Mouse (Mus musculus) left cerebral cortex, adult 11 months (tissue): ENCODE results near the gene Actr1b.
A peak's percentile ranks its signal among the peaks of the same experiment; 100 is the strongest.
"Not testable (repeated sequence)": the region's sequence is repeated elsewhere in the genome, so short reads cannot be mapped to it uniquely, and the experiment has no call there.

Experiments used
- DNase-seq: peaks from one replicate; pipeline ENCODE4 v3.0.0; 2022; ENCODE audit warnings: low spot score

Actr1b gene

DNA sequence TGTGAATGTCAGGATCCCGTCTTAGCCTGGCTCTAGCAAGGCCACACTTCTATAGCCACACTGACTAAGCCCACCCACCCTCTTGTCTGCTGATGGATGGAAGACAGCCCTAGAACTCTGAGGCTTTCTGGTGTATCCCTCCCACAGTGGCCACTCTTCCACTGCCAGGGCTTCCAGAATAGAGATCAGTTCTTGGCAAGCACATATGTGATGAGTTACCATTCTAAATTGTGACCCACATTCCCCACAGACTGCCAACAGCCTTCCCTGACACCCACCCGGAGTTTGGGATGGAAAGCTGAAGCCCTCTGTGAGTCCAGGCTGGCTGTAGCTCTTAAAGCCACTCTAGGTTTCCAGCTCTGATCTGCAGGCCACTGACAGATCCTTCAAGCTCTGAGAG, 7.1 kb downstream of the Actr1b start:
- no peak for DNase-seq

- no peak for DNase-seq
Measured at GRCm38 (mm10) chr1:36697030-36697429, 17.2 kb downstream of the Actr1b start.

DNA sequence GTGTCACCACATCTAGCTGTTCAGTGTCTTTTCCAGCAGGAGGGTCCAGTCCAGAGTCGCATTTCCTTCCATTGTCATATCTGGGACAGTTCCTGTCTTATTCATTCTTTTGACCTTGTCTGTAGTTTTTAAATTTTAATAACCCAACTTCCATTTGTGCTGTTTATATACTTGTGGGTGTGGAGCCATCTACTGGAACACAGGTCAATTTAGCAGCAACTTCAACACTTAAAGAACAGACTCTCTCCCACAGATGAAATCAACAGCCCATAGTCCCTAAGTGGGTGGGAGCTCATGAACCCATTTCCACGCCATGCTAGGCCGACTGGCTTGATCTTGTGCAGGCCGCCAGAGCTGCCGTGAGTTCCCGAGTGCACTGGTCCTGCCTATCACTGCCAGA, 17.8 kb downstream of the Actr1b start:
- no peak for DNase-seq

DNA sequence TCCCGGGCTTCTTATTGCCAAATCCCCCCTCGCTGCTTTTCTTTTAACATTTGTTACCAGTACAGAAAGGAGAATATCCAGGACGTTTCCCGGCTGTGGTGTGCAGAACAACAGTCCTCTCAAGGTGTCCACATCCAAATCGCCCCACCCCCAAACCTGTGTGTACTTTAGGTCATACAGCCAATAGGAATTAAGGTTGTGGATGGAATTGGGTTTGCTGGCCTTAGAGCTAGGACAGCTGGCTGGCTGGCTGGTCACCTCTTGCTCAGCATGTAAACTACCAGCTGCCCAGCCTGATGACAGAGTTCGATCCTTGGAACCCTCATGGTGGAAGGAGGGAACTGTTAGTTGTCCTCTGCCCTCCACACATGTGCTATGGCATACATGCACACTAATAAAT, 19.4 kb downstream of the Actr1b start:
- DNase-seq: no peak

- peak; percentile 92 for DNase-seq
Measured at GRCm38 (mm10) chr1:36691271-36692155, 22.7 kb downstream of the Actr1b start, which contains the start of gene Cox5b. TSS of gene Cox5b (plus strand) at chr1:36691449.

GRCm38 (mm10) chr1:36690671-36691235, 23.5 kb downstream of the Actr1b start:
- DNase-seq: no peak

- DNase-seq: peak; percentile 52
Measured at GRCm38 (mm10) chr1:36683810-36684467, 30.3 kb downstream of the Actr1b start.

- no peak for DNase-seq
Measured at GRCm38 (mm10) chr1:36682620-36683355, 31.4 kb downstream of the Actr1b start, which contains the start of gene Fam178b. TSS of gene Fam178b (minus strand) at chr1:36683183.

DNA sequence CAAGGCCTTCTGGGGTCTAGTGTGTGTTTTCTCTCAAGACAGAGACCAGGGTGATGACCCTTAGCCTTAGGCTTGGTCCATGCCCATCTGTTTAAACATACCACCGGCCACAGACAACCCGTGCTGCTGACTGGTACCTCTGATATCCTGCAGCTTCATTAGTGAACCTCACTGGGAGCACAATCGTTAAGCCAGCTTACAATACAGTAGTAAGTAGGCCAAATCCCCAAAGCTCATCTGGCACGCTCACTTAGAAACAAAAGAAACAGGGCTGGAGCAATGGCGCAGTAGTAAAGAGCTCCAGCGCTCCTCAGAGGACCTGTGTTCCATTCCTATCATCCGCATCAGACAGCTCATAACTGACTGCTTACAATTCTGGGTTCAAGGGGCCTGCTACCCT, 33.3 kb downstream of the Actr1b start:
- DNase-seq: no peak

GRCm38 (mm10) chr1:36674936-36675335, 39.3 kb downstream of the Actr1b start:
- DNase-seq: no peak

DNA sequence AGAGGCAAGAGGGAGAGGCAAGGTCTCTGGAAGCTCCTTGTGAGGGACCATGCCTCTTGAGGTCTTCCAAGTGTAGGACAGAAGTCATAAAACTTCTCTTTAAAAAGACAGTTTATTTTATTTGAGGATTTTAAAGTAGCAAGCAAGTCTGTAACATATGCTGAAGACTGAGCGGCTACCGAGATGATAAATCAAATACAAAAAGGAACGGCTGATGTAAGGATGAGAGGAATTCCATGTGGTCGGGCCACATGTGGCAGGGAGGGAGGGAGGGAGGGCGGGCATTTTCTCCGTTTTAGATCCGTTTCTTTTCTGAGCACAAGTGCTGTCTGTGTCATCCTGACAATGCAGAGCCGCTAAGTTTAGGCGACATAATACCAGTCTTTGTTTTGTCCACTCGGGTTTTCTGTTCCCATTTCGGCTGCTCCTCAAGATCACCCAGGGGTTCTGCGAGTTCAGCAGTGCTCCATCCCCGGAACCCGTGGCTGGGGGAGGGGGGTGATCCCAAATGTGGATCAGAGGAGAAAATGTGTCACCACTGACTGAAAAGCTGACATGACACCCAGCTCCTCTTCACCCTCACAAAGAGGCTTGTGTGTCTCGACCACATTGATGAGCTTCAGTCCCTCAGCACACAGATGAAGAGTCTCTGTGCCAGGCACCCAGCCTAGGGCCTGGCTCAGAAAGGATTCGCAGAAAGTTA, 41.4 kb downstream of the Actr1b start:
- DNase-seq: no peak

GRCm38 (mm10) chr1:36671260-36671659, 43.0 kb downstream of the Actr1b start:
- DNase-seq: no peak

- DNase-seq: no peak
Measured at GRCm38 (mm10) chr1:36670256-36670655, 44.0 kb downstream of the Actr1b start.

DNA sequence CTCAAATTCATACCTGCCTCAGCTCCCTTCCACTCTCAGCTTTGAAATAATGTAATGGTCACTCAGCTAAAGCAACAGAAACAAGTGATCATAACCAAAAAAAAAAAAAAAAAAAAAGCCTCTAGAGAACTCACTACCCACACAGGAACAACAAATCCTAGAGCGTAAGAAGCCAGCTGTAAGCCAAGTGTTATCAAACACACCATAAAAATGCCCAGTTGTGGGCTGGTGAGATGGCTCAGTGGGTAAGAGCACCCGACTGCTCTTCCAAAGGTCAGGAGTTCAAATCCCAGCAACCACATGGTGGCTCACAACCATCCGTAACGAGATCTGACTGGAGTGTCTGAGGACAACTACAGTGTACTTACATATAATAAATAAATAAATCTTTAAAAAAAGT, 46.2 kb downstream of the Actr1b start:
- not testable (repeated sequence) for DNase-seq

DNA sequence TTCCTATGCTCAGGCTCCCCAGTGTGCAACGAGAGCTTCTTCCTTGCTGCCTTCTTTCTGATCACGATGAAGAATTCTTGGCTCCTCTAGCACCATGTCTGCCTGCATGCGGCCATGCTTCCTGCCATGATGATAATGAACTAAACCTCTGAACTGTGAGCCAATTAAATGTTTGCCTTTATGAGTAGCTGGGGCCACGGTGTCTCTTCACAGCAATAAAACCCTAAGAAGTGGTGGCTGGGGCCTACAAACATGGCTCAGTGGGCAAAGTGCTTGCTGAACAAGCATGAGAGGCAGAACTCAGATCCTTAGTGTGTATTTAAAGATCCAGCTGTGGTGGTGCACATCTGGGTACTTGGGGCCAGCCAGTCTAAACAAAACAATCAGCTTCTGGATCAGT, 48.3 kb downstream of the Actr1b start:
- DNase-seq: no peak

GRCm38 (mm10) chr1:36665165-36665723, 49.0 kb downstream of the Actr1b start:
- no peak for DNase-seq

DNA sequence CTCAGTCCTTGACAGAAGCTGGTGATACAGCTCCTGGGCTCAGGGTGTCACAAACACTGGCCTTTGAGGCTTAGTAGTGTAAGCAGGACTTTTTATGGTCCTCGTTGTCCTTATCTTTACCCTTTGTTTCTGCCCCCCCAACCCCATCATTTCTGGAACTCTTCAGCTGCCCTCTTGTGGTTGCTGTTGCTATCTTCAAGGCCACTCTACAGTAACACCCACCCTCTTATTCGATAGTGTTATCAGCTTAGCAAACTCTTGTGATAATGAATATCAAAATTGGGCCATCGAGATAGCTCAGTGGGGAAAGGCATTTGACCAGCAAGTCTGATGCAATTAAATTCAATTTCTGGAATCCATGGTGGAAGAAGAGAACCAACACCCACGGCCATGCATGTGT, 49.8 kb downstream of the Actr1b start:
- no peak for DNase-seq

GRCm38 (mm10) chr1:36658621-36659399, 55.4 kb downstream of the Actr1b start:
- no peak for DNase-seq

DNA sequence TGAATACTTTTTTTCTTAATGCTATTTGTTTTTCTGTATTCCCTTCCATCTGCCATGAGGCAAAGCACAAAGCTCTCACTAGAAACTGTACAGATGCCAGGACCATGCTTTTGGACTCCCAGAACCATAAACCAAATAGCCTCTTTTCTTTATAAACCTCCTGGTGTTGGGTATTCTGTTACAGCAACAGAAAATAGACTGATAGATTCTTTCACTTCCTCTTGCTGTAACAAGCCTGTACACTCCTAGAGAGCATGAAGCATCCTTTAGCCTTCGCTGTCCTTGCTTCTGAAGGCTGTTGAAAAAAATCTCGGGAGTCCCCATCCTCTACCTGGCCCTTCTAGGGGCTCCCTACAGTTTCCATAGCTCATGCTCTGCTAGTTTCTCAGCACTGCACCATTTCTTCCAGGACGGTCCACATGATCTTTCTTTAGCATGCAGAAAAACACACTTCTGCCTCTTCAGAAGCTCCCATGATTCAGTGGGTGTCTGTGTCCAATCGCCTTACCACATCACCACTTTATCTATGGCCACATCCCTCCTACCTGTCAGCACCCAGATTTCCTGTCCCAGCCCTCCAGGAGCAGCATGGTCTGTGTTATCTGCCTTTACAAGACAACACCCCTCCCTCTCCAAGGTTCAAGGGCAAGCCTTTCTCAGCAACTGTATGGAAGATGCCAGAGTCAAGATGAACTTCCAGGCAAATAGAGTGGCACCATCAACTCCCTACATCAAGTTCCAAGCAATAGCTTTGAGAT, 56.4 kb downstream of the Actr1b start:
- no peak for DNase-seq

DNA sequence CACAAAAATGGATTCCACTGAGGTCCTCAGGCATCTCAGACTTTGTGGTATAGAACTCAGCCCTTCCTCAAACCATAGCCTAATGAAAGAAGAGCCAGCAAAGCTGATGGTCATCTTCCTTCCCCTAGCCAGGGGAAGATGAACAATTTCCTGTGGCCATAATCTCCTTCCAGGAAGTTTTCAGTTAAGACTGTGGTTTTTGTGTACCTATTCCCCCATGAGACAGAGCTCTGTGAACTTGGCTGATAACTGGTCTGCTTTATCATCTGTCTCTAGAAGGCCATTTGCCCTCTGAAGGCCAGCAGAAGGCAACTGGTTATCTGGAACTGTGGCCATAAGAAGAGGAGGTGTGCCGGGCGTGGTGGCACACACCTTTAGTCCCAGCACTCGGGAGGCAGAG, 58.0 kb downstream of the Actr1b start:
- DNase-seq: no peak
